Mouse (Mus musculus) liver, postnatal 0 days (tissue): ENCODE data around the gene Ccdc62. TPM values are rescaled to one million over a fixed set of nuclear protein-coding genes. Genes with fewer than 3 reads are reported as not detected.

ENCODE experiments used
- ATAC-seq: fragments of 200-750 bp; cut with Nextera tagmentation; 2 replicates; pipeline ENCODE4 v1.8.0; 2017; ENCODE audit warnings: mild to moderate bottlenecking, moderate library complexity
- DNase-seq: peaks from one replicate; pipeline ENCODE4 v3.0.0-alpha.2; 2016
- H3K27ac ChIP-seq: fragments of 300-500 bp; sonication (generic); 2 replicates; pipeline ENCODE4 v1.5.1; 2014; ENCODE audit warnings: antibody characterized with exemption, moderate library complexity, mild to moderate bottlenecking, low read depth
- H3K27me3 ChIP-seq: fragments of 300-500 bp; sonication (generic); 2 replicates; pipeline ENCODE4 v1.6.1; 2014; ENCODE audit warnings: low read length, control low read depth, mixed read lengths; ENCODE audit not compliant: insufficient read depth
- H3K36me3 ChIP-seq: fragments of 300-500 bp; sonication (generic); replicated peaks from 2 replicates; pipeline ENCODE4 v1.6.1; 2014; ENCODE audit warnings: mild to moderate bottlenecking, control low read depth, low read length, moderate library complexity, mixed read lengths; ENCODE audit not compliant: insufficient read depth
- H3K4me1 ChIP-seq: fragments of 300-500 bp; sonication (generic); 2 replicates; pipeline ENCODE4 v1.6.1; 2014; ENCODE audit warnings: antibody characterized with exemption, mild to moderate bottlenecking, control low read depth; ENCODE audit not compliant: insufficient read depth
- H3K4me2 ChIP-seq: fragments of 300-500 bp; sonication (generic); 2 replicates; pipeline ENCODE4 v1.6.1; 2014; ENCODE audit warnings: low read depth, mild to moderate bottlenecking, low read length, moderate library complexity, mixed read lengths
- H3K4me3 ChIP-seq: fragments of 300-500 bp; sonication (generic); 2 replicates; pipeline ENCODE4 v1.5.1; 2014; ENCODE audit warnings: low read depth, low read length
- H3K9ac ChIP-seq: fragments of 300-500 bp; sonication (generic); replicated peaks from 2 replicates; pipeline ENCODE4 v1.6.1; 2014; ENCODE audit warnings: mild to moderate bottlenecking, moderate library complexity
- H3K9me3 ChIP-seq: fragments of 300-500 bp; sonication (generic); 2 replicates; pipeline ENCODE4 v1.6.1; 2016; ENCODE audit warnings: mild to moderate bottlenecking, control low read depth, low read length, mixed read lengths
- CTCF ChIP-seq: sonication (generic); IDR thresholded peaks from 2 replicates; pipeline ENCODE4 v1.5.1; 2016; ENCODE audit warnings: antibody characterized with exemption, low read depth
- EP300 ChIP-seq: IDR thresholded peaks from 2 replicates; pipeline ENCODE4 v1.6.1; 2016; ENCODE audit warnings: antibody characterized with exemption, low read depth, mild to moderate bottlenecking
- WGBS: fragments of 180-500 bp; shearing (Covaris S2); extraction: QIAGEN DNeasy Blood & Tissue Kit; methylation state at CpG from one replicate; pipeline ENCODE4 v1.1.7; 2014; ENCODE audit not compliant: insufficient replicate concordance; 5-methylcytosine and 5-hydroxymethylcytosine counted together
- polyA plus RNA-seq: library from polyadenylated mRNA; unstranded; fragments of >200 nt; fragmentation: Nextera tagmentation; extraction: Ambion mirVana; gene quantifications from 2 replicates; pipeline ENCODE4 v1.2.1, GENCODE M21; 2015

Ccdc62 gene
- polyA plus RNA-seq, 1 experiment from 2014 or later, result 3.1 TPM

- DNase-seq (peak; percentile 92), ATAC-seq (peak; percentile 79)
- Histone ChIP-seq H3K4me1 (peaks cover 23% of the 10 kb centered on the region), H3K9me3 (no peaks in the 10 kb centered on the region), H3K4me3 (peak within 1 kb of the TSS; percentile 72), H3K27me3 (peaks cover 6% of the 10 kb centered on the region; the same call in 1 of the 2 replicates), H3K4me2 (peak within 1 kb of the TSS; percentile 89), H3K36me3 (no peaks in the 10 kb centered on the region), H3K27ac (peak within 1 kb of the TSS; percentile 91), H3K9ac (peak within 1 kb of the TSS; percentile 82)
- no peak for TF ChIP-seq CTCF
- TF ChIP-seq EP300, result no peak
- under 1% methylated on average over 62 of the region's 106 CpGs for WGBS
These were observed 43.1 kb downstream of the Ccdc62 start, which contains the start of gene Hip1r for GRCm38 (mm10) chr5:123973299-123974178. Hip1r (plus strand) TSS chr5:123973628.

DNA sequence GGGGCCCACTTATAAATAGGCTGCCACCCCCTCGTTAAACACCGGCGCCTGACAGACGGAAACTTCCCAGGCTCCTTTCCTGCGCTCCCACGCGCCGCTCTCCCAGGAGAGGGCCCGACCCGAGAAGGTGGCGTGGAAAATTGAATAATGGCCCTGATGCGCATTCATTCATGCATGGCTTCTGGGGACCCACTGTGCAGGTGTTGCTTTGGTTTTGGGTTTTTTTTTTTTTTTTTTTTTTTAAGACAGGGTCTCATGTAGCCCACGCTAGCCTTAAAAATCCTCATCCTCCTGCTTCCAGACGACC lies 43.7 kb downstream of the Ccdc62 start:
- peak overlapping the region; percentile 91 for H3K27ac ChIP-seq
- no peak for DNase-seq
- H3K4me3 ChIP-seq, result peak overlapping the region; percentile 72
- H3K27me3 ChIP-seq, result peaks cover 6% of the 10 kb centered on the region; the same call in 1 of the 2 replicates
- no peaks in the 10 kb centered on the region for H3K9me3 ChIP-seq
- H3K4me2 ChIP-seq, result peak overlapping the region; percentile 89
- no peak for ATAC-seq
- H3K4me1 ChIP-seq, result peaks cover 25% of the 10 kb centered on the region
- TF ChIP-seq EP300, result no peak
- no peak for TF ChIP-seq CTCF
- H3K9ac ChIP-seq, result peak overlapping the region; percentile 82
- WGBS, result 2% methylated on average over 14 of the region's 14 CpGs
- no peaks in the 10 kb centered on the region for H3K36me3 ChIP-seq

DNA sequence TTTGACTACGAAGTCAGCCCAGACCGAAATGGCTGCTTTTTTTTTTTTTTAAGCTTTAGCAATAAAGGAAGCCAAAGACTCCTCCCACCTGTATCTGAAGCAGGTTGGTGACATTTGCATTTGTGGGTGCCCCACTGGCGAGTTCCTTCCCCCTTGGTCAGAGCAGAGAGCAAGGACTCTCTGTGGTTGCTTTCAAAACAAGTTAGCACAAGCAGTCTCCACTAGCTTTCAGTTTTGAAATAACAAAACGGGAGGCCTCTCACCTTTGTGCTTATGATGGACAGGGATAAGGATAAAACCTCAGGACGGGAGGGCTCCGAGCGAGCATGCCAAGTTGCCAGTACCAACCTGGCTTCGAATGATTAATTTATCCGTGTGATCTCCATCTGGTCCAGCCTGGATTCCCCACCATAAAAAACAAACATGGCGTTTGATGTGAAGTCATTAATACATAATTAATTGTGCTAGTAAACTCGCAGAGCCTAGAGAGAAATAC lies 44.2 kb downstream of the Ccdc62 start:
- H3K9ac ChIP-seq, result peak overlapping the region; percentile 10; the same call in 1 of the 2 replicates
- H3K4me1 ChIP-seq, result peaks cover 30% of the 10 kb centered on the region
- peak overlapping the region; percentile 91 for H3K27ac ChIP-seq
- peak overlapping the region; percentile 72 for H3K4me3 ChIP-seq
- 18% methylated on average over 11 of the region's 11 CpGs for WGBS
- ATAC-seq (no peak), DNase-seq (no peak)
- TF ChIP-seq EP300 (0 out of 2 replicates have a peak, but pooled peaks have one; percentile 16), CTCF (no peak)
- H3K9me3 ChIP-seq, result no peaks in the 10 kb centered on the region
- H3K4me2 ChIP-seq, result peak overlapping the region; percentile 89
- peaks cover 6% of the 10 kb centered on the region; the same call in 1 of the 2 replicates for H3K27me3 ChIP-seq
- no peaks in the 10 kb centered on the region for H3K36me3 ChIP-seq

GRCm38 (mm10) chr5:123975668-123976180 lies 45.2 kb downstream of the Ccdc62 start:
- H3K9me3 ChIP-seq, result no peaks in the 10 kb centered on the region
- peak overlapping the region; percentile 89 for H3K4me2 ChIP-seq
- peak overlapping the region; percentile 72 for H3K4me3 ChIP-seq
- peaks cover 37% of the 10 kb centered on the region for H3K4me1 ChIP-seq
- peaks cover 6% of the 10 kb centered on the region; the same call in 1 of the 2 replicates for H3K27me3 ChIP-seq
- H3K36me3 ChIP-seq, result no peaks in the 10 kb centered on the region
- no peak for DNase-seq
- peak overlapping the region; percentile 91 for H3K27ac ChIP-seq
- peak overlapping the region; percentile 44; the same call in 1 of the 2 replicates for H3K9ac ChIP-seq
- WGBS, result 34% methylated on average over 6 of the region's 6 CpGs
- ATAC-seq, result no peak
- TF ChIP-seq CTCF (no peak), EP300 (no peak)

DNA sequence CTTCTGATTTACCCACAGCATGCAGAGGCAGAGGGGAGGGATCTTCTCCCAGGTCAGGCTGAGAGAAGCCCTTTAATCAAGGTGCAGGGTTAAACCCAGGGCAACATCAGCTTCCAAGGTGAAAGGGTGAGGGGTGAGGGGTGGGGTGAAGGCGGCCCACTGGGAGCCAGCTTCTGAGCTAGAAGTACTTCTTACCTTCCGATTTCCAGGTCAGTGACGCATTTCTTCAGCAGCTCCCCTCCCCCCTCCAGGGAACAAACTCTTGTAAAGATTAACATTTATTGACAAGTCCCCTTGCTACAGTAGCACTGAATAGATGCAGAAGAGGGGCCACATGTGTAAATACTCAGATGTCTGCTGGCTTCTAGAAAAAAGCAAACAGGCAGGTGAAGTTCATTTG lies 46.8 kb downstream of the Ccdc62 start:
- peaks cover 48% of the 10 kb centered on the region for H3K4me1 ChIP-seq
- H3K36me3 ChIP-seq, result no peaks in the 10 kb centered on the region
- peak overlapping the region; percentile 89 for H3K4me2 ChIP-seq
- ATAC-seq (peak; percentile 41; the same call in 1 of the 2 replicates), DNase-seq (peak; percentile 60)
- no peaks in the 10 kb centered on the region for H3K9me3 ChIP-seq
- H3K27me3 ChIP-seq, result peaks cover 6% of the 10 kb centered on the region; the same call in 1 of the 2 replicates
- H3K27ac ChIP-seq, result peak overlapping the region; percentile 91
- 58% methylated on average over 3 of the region's 3 CpGs for WGBS
- H3K4me3 ChIP-seq, result no peak overlapping the region
- TF ChIP-seq CTCF, result no peak
- TF ChIP-seq EP300, result peak; percentile 41; the same call in 1 of the 2 replicates
- H3K9ac ChIP-seq, result peak overlapping the region; percentile 26; the same call in 1 of the 2 replicates

DNA sequence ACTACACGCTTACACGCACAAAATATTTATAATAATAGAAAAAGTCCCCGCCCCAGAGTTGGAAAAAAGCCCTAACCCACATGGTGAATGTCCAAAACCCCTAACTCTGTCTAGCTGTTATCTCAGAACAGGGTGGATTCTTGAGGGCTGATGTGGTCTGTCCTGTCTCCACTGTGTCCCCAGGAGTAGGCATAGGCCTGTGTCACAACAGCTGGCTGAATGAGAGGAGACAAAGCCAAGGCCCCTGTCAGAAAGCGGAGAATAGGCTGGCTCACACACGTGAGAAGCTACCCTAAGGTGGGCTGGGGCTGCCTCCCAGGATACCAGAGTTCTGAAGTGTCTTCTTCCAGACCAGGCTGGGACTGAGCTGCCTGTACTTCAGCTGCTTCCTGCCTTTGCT lies 47.7 kb downstream of the Ccdc62 start:
- 0 out of 2 replicates have a peak overlapping the region, but pooled peaks have one; percentile 89 for H3K4me2 ChIP-seq
- H3K27ac ChIP-seq, result peak overlapping the region; percentile 91
- peaks cover 2% of the 10 kb centered on the region; the same call in 1 of the 2 replicates for H3K27me3 ChIP-seq
- H3K9ac ChIP-seq, result 0 out of 2 replicates have a peak overlapping the region, but pooled peaks have one; percentile 21
- H3K36me3 ChIP-seq, result no peaks in the 10 kb centered on the region
- no peaks in the 10 kb centered on the region for H3K9me3 ChIP-seq
- WGBS, result 61% methylated on average over 5 of the region's 5 CpGs
- H3K4me3 ChIP-seq, result no peak overlapping the region
- peaks cover 55% of the 10 kb centered on the region for H3K4me1 ChIP-seq
- no peak for TF ChIP-seq CTCF
- no peak for TF ChIP-seq EP300
- DNase-seq, result no peak
- ATAC-seq, result no peak
